Mouse (Mus musculus) layer of hippocampus, postnatal 10 days (tissue): Measurements from ENCODE around the gene Tmem141. TPM values are rescaled to one million over a fixed set of nuclear protein-coding genes. Genes with fewer than 3 reads are reported as not detected.

Source experiments
- DNase-seq, 2 experiments: peaks; one replicate each; pipeline ENCODE4 v3.0.0; 2021; ENCODE audit warnings: low spot score in 2 of 2
- total RNA-seq, 2 experiments: library from RNA; stranded (reverse); gene quantifications; 2 replicates each; pipeline ENCODE4 v1.2.3; 2021

Tmem141 gene
- total RNA-seq, 2 experiments from 2014 or later: 19.9 to 21.1 TPM

- DNase-seq: peak; percentile 87 to 92
Measured at GRCm38 (mm10) chr2:25607761-25608622, 13.8 kb downstream of the Tmem141 start, which contains the start of gene Rabl6. TSS of gene Rabl6 (minus strand) at chr2:25608521.

- DNase-seq: no peak
Measured at GRCm38 (mm10) chr2:25602526-25602925, 19.3 kb downstream of the Tmem141 start.

GRCm38 (mm10) chr2:25600037-25600436, 21.8 kb downstream of the Tmem141 start:
- no peak for DNase-seq

GRCm38 (mm10) chr2:25598749-25599148, 23.1 kb downstream of the Tmem141 start:
- DNase-seq: no peak

GRCm38 (mm10) chr2:25596765-25597510, 24.9 kb downstream of the Tmem141 start:
- DNase-seq: no peak

- peak in 1 of 2 experiments; percentile 48 for DNase-seq
Measured at GRCm38 (mm10) chr2:25591863-25592262, 29.9 kb downstream of the Tmem141 start.

- no peak for DNase-seq
Measured at GRCm38 (mm10) chr2:25588227-25588907, 33.4 kb downstream of the Tmem141 start.

GRCm38 (mm10) chr2:25587290-25587689, 34.5 kb downstream of the Tmem141 start:
- DNase-seq: no peak

GRCm38 (mm10) chr2:25585601-25586000, 36.2 kb downstream of the Tmem141 start:
- no peak for DNase-seq

- peak in 1 of 2 experiments; percentile 30 for DNase-seq
Measured at GRCm38 (mm10) chr2:25584856-25585255, 36.9 kb downstream of the Tmem141 start.

- DNase-seq: no peak
Measured at GRCm38 (mm10) chr2:25584152-25584551, 37.7 kb downstream of the Tmem141 start.

GRCm38 (mm10) chr2:25583571-25583970, 38.2 kb downstream of the Tmem141 start:
- DNase-seq: no peak

- no peak for DNase-seq
Measured at GRCm38 (mm10) chr2:25583120-25583481, 38.7 kb downstream of the Tmem141 start.

- peak; percentile 86 to 87 for DNase-seq
Measured at GRCm38 (mm10) chr2:25582466-25583119, 39.2 kb downstream of the Tmem141 start.

GRCm38 (mm10) chr2:25581901-25582301, 39.9 kb downstream of the Tmem141 start:
- peak; percentile 49 to 54 for DNase-seq

GRCm38 (mm10) chr2:25581294-25581864, 40.4 kb downstream of the Tmem141 start, which contains the start of gene Ajm1:
TSS of gene Ajm1 (minus strand) at chr2:25581757.
- DNase-seq: peak; percentile 73 to 81

GRCm38 (mm10) chr2:25580621-25581101, 41.1 kb downstream of the Tmem141 start:
- DNase-seq: peak in 1 of 2 experiments; percentile 41

- DNase-seq: peak; percentile 51 to 58
Measured at GRCm38 (mm10) chr2:25579737-25580460, 41.9 kb downstream of the Tmem141 start.
